Mouse (Mus musculus) midbrain, embryonic 12.5 days (tissue): Measurements from ENCODE around the gene Rcan1. TPM values are rescaled to one million over a fixed set of nuclear protein-coding genes. Genes with fewer than 3 reads are reported as not detected.

Source experiments
- ATAC-seq: fragments of 200-750 bp; cut with Nextera tagmentation; 2 replicates; pipeline ENCODE4 v1.8.0; 2017; ENCODE audit warnings: low read depth, moderate TSS enrichment, moderate library complexity; ENCODE audit not compliant: low FRiP score
- H3K27ac ChIP-seq: fragments of 300-500 bp; sonication (generic); replicated peaks from 2 replicates; pipeline ENCODE4 v1.5.1; 2016; ENCODE audit warnings: mild to moderate bottlenecking
- H3K27me3 ChIP-seq: fragments of 300-500 bp; sonication (generic); 2 replicates; pipeline ENCODE4 v1.6.1; 2016; ENCODE audit warnings: mild to moderate bottlenecking
- H3K36me3 ChIP-seq: fragments of 300-500 bp; sonication (generic); 2 replicates; pipeline ENCODE4 v1.6.1; 2016
- H3K4me1 ChIP-seq: fragments of 300-500 bp; sonication (generic); 2 replicates; pipeline ENCODE4 v1.6.1; 2016
- H3K4me2 ChIP-seq: fragments of 300-500 bp; sonication (generic); replicated peaks from 2 replicates; pipeline ENCODE4 v1.6.1; 2016; ENCODE audit warnings: mild to moderate bottlenecking, moderate library complexity
- H3K4me3 ChIP-seq: fragments of 300-500 bp; sonication (generic); 2 replicates; pipeline ENCODE4 v1.5.1; 2016; ENCODE audit warnings: mild to moderate bottlenecking
- H3K9ac ChIP-seq: fragments of 300-500 bp; sonication (generic); replicated peaks from 2 replicates; pipeline ENCODE4 v1.6.1; 2016; ENCODE audit warnings: mild to moderate bottlenecking, moderate library complexity
- H3K9me3 ChIP-seq: fragments of 300-500 bp; sonication (generic); 2 replicates; pipeline ENCODE4 v1.6.1; 2016; ENCODE audit warnings: mild to moderate bottlenecking
- WGBS: fragments of 180-500 bp; shearing (Covaris S2); methylation state at CpG from one replicate; pipeline ENCODE4 v1.1.7; 2016; 5-methylcytosine and 5-hydroxymethylcytosine counted together
- polyA plus RNA-seq: library from polyadenylated mRNA; unstranded; fragments of >200 nt; fragmentation: Nextera tagmentation; extraction: Ambion mirVana; gene quantifications from 2 replicates; pipeline ENCODE4 v1.2.1, GENCODE M21; 2016

Gene Rcan1
- polyA plus RNA-seq, 1 experiment from 2014 or later = 42.8 TPM

DNA sequence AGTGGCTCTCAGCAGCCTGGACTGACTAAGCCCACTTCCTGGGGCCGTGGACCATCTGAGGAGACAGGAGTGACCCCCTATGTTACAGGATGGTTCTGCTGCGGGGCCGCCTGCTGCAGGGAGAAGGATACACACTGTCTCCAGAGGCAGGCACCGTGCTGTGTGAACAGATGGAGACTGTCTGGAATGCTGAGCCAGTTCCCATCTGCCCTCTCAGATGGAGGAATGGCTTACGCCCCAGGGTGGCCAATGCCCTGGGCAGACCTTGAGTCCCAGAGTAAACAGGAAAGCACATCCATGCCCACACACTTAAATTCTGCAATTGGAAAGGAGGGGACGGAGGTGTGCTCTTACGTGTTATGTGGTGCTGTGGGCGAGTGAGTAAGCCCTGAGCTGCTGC is 20.3 kb downstream of the Rcan1 start:
- Histone ChIP-seq H3K4me3 (no peak overlapping the region), H3K9me3 (no peaks in the 10 kb centered on the region), H3K36me3 (0 out of 2 replicates have a peak, but pooled peaks cover 13% of the 10 kb centered on the region), H3K9ac (no peak overlapping the region), H3K27me3 (no peaks in the 10 kb centered on the region), H3K4me2 (no peak overlapping the region), H3K4me1 (0 out of 2 replicates have a peak, but pooled peaks cover 3% of the 10 kb centered on the region), H3K27ac (no peak overlapping the region)
- WGBS = 81% methylated on average over 8 of the region's 8 CpGs
- ATAC-seq = no peak

DNA sequence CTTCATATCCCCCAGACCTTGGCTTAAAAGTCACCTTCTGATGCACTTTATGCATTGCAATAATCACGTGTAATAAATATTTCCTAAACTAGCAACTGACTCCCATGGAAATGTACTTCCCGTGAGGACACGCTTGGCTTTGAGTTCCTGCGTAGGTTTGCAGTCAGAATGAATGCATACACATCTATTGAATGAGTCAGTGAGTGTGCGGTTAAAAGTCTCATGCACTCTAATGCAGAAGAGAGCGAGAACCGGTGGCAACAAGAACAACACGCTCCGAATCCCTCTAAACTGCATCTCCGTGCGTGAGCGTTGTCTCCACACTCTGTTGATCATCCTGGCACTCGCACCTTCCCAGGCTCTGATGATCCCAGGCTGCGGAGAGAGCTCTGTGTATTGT is 21.6 kb downstream of the Rcan1 start:
- H3K27ac ChIP-seq = no peak overlapping the region
- H3K4me2 ChIP-seq = no peak overlapping the region
- no peaks in the 10 kb centered on the region for H3K9me3 ChIP-seq
- no peak for ATAC-seq
- 0 out of 2 replicates have a peak, but pooled peaks cover 3% of the 10 kb centered on the region for H3K4me1 ChIP-seq
- H3K9ac ChIP-seq = no peak overlapping the region
- 94% methylated on average over 14 of the region's 14 CpGs for WGBS
- no peaks in the 10 kb centered on the region for H3K27me3 ChIP-seq
- H3K4me3 ChIP-seq = no peak overlapping the region
- H3K36me3 ChIP-seq = 0 out of 2 replicates have a peak, but pooled peaks cover 13% of the 10 kb centered on the region

DNA sequence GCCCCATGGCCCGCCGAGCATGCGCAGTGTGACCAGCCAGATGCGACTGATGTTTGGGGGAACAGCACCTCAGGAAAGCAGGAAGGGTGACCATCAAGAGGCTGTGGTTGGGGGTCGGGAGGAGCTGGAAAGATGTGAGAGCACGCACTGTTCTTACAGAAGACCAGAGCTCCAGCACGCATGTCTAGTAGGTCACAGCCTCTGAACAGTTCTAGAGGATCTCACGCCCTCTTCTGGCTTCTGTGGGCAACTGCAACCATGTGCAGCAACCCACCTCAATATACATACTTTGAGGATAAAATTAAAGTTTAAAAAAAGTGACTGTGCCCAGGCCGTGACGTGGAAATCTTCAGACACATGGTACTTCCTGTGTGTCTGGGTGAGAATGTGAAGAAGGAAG is 25.3 kb downstream of the Rcan1 start:
- Histone ChIP-seq H3K27me3 (no peaks in the 10 kb centered on the region), H3K27ac (no peak overlapping the region), H3K36me3 (0 out of 2 replicates have a peak, but pooled peaks cover 6% of the 10 kb centered on the region), H3K9me3 (no peaks in the 10 kb centered on the region), H3K9ac (no peak overlapping the region), H3K4me3 (no peak overlapping the region), H3K4me1 (peaks cover 9% of the 10 kb centered on the region), H3K4me2 (no peak overlapping the region)
- 67% methylated on average over 10 of the region's 10 CpGs for WGBS
- ATAC-seq = no peak

DNA sequence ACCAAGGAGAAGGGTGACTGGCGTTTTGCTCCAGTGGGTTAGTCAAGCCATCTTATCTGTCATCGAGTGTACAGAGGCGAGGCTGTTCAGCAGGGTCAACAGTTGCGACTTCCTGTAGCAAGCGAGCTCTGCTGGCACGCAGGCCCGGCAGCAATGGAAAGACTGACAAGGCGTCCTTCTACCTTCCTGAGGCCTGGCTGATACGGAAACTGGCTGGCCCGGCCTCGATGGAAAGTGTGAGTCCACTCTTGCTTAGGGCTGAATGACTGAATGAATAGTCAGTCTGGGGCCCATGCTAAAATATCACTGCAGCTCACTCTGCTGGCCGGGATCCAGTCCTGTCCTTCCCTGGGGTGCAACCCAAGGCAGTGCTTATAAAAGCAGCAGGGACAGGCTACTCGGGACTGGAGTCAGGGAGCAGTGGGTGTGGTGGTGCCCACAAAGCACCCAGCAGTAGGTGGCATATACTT is 27.0 kb downstream of the Rcan1 start:
- H3K4me2 ChIP-seq = no peak overlapping the region

DNA sequence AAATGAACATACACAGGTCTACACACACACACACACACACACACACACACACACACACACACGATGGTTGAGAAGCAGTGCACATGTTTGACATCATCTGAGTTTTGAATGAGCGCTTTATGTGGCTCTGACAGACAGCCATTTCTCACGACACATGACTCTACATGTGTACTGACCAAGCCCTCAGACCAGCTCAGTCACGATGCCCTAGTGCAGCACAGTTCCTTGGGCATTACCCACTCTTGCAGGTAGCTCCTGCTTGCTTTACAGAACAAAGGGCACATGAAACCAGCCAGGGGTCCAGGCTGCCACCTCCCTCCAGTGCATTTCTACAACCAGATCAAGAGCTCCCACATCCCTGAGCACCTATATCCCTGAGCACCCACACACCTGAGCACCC is 27.7 kb downstream of the Rcan1 start:
- H3K36me3 ChIP-seq = no peaks in the 10 kb centered on the region
- H3K9ac ChIP-seq = no peak overlapping the region
- H3K4me1 ChIP-seq = peaks cover 14% of the 10 kb centered on the region
- no peaks in the 10 kb centered on the region for H3K9me3 ChIP-seq
- H3K27ac ChIP-seq = no peak overlapping the region
- no peak overlapping the region for H3K4me2 ChIP-seq
- no peak for ATAC-seq
- 93% methylated on average over 4 of the region's 4 CpGs for WGBS
- no peaks in the 10 kb centered on the region for H3K27me3 ChIP-seq
- H3K4me3 ChIP-seq = no peak overlapping the region

More for the DNA sequence above, 27.0 kb downstream of the Rcan1 start:
- Histone ChIP-seq H3K27ac (no peak overlapping the region), H3K27me3 (no peaks in the 10 kb centered on the region), H3K4me1 (peaks cover 13% of the 10 kb centered on the region), H3K9me3 (no peaks in the 10 kb centered on the region), H3K4me3 (no peak overlapping the region), H3K9ac (no peak overlapping the region), H3K36me3 (no peaks in the 10 kb centered on the region)
- WGBS = 86% methylated on average over 13 of the region's 13 CpGs
- no peak for ATAC-seq

DNA sequence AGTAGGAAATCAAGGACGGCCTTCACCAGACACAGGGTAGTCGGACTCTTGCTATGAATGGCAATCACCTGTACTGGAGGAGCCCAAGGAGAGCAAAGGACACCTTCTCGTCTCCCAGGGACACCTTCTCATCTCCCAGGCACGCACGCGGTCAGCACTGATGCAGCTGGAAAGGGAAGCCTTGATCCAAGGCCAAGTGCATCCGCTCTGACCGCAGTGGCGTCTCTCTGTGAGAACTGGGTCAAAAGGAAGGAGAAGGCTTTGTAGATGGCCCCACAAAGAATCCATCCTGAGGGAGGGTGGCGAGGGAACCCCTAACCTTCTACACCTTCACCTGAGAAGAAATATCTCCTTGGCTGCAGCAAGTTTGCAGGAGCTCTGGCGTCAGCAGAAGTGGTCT is 28.5 kb downstream of the Rcan1 start:
- 92% methylated on average over 11 of the region's 11 CpGs for WGBS
- ATAC-seq = no peak
- Histone ChIP-seq H3K9ac (no peak overlapping the region), H3K4me3 (no peak overlapping the region), H3K36me3 (no peaks in the 10 kb centered on the region), H3K4me1 (peaks cover 17% of the 10 kb centered on the region), H3K4me2 (no peak overlapping the region), H3K27ac (no peak overlapping the region), H3K27me3 (no peaks in the 10 kb centered on the region), H3K9me3 (no peaks in the 10 kb centered on the region)

DNA sequence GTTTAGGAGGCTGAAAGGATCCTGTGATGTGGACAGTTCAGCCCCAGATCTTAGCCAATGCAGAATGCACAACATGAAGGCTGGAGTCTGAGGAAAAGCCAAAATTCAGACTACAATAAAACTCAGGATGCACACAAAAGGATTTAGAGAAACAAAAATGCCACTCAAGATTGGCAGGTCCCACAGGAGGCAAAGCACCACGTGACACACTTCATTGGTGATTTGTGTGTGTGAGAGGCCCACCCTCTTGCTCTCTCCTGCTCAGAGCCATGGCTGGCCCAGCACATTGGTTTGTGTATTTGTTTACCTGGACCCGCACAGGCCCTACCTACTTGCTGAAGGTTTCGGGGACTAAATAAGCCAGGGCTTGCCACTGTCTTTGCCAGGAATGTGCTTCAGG is 29.5 kb downstream of the Rcan1 start:
- Histone ChIP-seq H3K4me3 (no peak overlapping the region), H3K27me3 (no peaks in the 10 kb centered on the region), H3K36me3 (no peaks in the 10 kb centered on the region), H3K4me2 (no peak overlapping the region), H3K9me3 (no peaks in the 10 kb centered on the region), H3K9ac (no peak overlapping the region), H3K27ac (no peak overlapping the region), H3K4me1 (peaks cover 17% of the 10 kb centered on the region)
- ATAC-seq = no peak
- 69% methylated on average over 3 of the region's 3 CpGs for WGBS

DNA sequence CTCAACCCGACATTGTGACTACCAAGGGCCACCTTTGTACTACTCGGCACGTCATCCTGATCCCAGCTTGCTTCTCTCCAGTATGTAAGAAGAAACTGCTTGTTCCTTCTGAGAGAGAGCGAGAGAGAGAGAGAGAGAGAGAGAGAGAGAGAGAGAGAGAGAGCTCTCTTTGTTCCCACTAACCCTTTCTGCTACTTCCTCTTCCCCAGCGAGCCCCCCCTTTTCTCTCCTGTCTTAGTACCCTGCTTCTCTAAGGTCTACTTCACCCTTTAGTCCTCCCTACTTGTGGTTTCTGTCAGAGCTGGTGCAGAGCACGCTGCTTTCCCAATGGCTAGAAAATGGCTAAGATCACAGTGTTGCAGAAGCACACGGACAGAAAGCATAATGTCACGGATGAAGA is 30.4 kb downstream of the Rcan1 start:
- Histone ChIP-seq H3K4me2 (no peak overlapping the region), H3K4me1 (peaks cover 17% of the 10 kb centered on the region), H3K27ac (no peak overlapping the region), H3K27me3 (no peaks in the 10 kb centered on the region), H3K9me3 (no peaks in the 10 kb centered on the region), H3K36me3 (no peaks in the 10 kb centered on the region), H3K9ac (no peak overlapping the region), H3K4me3 (no peak overlapping the region)
- 76% methylated on average over 8 of the region's 8 CpGs for WGBS
- ATAC-seq = no peak

DNA sequence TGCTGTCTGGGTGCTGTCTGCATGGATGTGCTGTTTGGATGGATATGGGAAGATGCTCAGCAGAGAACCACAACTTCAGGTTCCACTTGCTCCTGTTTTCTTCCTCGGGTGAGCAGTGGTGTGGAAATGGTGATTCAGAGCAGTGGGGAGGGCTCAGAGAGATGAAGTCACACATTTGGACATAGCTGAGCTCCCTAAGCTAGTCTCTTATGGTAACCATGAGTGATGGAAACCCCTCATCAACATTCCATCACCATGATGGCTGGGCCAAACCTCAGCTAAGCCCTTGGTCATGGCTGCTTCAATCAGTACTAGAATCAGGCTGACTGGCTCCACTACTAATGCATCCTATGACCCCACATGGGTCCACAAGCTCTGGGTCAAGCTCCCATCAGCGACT is 30.9 kb downstream of the Rcan1 start:
- no peak overlapping the region for H3K27ac ChIP-seq
- 85% methylated on average over 2 of the region's 2 CpGs for WGBS
- no peaks in the 10 kb centered on the region for H3K27me3 ChIP-seq
- H3K4me3 ChIP-seq = no peak overlapping the region
- H3K9me3 ChIP-seq = no peaks in the 10 kb centered on the region
- H3K36me3 ChIP-seq = no peaks in the 10 kb centered on the region
- ATAC-seq = no peak
- peaks cover 17% of the 10 kb centered on the region for H3K4me1 ChIP-seq
- no peak overlapping the region for H3K9ac ChIP-seq
- H3K4me2 ChIP-seq = no peak overlapping the region

DNA sequence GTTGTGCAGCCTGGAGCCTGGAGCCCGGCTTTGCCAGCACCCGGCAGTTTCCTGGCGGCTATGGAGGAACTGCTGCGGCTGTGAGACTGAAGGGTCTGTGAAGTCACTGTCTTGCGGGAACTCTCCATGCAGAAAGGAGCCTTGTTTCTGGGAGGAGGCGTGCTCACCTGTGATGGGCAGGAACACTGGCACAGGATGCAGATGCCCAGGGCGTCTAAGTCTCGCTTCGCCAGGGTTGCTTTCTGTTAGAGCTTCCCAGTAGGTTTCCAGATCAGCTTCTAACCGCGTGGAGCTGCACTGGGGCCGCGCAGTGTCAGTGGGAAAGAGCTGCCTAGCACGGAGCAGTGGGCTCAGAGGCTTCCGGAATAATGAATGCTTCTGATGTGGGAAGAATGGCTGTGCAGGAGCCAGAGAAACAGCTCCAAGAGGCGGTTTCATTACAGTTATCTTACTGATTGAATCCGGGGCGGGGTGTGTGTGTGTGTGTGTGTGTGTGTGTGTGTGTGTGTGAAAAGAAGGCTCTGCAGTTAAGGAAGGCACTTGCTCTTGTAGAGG is 35.2 kb downstream of the Rcan1 start:
- H3K9me3 ChIP-seq = no peaks in the 10 kb centered on the region
- no peaks in the 10 kb centered on the region for H3K27me3 ChIP-seq
- H3K9ac ChIP-seq = no peak overlapping the region
- 84% methylated on average over 17 of the region's 18 CpGs for WGBS
- H3K4me1 ChIP-seq = peaks cover 8% of the 10 kb centered on the region; the same call in 1 of the 2 replicates
- 0 out of 2 replicates have a peak, but pooled peaks cover 2% of the 10 kb centered on the region for H3K36me3 ChIP-seq
- H3K4me2 ChIP-seq = no peak overlapping the region
- ATAC-seq = no peak
- H3K27ac ChIP-seq = peak overlapping the region; percentile 35; the same call in 1 of the 2 replicates
- no peak overlapping the region for H3K4me3 ChIP-seq

DNA sequence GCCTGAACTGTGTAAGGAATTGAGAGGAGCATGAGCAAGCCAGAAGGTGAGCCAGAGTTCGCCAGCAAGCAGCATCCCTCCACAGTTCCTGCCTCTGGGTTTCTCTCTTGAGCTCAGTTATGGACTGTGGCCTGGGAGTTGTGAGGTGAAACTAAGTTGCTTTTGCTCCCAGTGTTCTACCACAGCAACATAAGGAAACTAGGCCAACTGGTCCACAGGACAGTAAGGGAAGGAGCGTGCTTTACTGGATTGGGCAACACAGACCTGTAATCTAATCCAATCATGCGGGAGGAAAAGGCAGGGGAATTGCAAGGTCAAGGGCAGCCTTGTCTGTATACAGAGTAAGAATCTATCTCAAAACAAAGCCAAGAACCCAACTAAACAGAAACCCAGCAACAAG is 37.5 kb downstream of the Rcan1 start:
- no peak overlapping the region for H3K9ac ChIP-seq
- ATAC-seq = no peak
- H3K27me3 ChIP-seq = no peaks in the 10 kb centered on the region
- H3K9me3 ChIP-seq = no peaks in the 10 kb centered on the region
- H3K4me1 ChIP-seq = peaks cover 16% of the 10 kb centered on the region
- H3K27ac ChIP-seq = no peak overlapping the region
- H3K4me2 ChIP-seq = no peak overlapping the region
- H3K4me3 ChIP-seq = no peak overlapping the region
- H3K36me3 ChIP-seq = 0 out of 2 replicates have a peak, but pooled peaks cover 2% of the 10 kb centered on the region
- WGBS = 90% methylated on average over 3 of the region's 3 CpGs

DNA sequence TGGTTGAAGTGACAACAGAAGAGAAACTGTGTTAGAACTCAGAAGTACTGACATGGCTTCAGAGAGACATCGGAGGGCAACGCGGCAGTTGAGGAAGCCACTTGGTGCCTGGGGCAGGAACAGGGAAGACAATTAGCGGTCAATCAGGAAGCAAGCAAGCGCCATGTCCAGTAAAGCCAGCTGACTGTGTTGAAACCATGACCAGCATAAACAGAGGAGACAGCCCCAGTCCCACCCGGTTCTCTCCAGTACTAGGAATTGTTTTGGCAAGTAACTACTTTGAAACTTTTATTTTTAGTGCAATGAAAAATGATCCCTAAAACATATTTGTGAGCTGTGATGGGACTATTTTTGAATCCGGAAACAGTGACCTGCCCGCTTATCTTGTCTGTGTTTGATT is 39.9 kb downstream of the Rcan1 start:
- Histone ChIP-seq H3K36me3 (0 out of 2 replicates have a peak, but pooled peaks cover 2% of the 10 kb centered on the region), H3K9ac (no peak overlapping the region), H3K4me2 (no peak overlapping the region), H3K27me3 (no peaks in the 10 kb centered on the region), H3K9me3 (no peaks in the 10 kb centered on the region), H3K4me3 (no peak overlapping the region), H3K4me1 (peaks cover 30% of the 10 kb centered on the region), H3K27ac (no peak overlapping the region)
- 92% methylated on average over 8 of the region's 8 CpGs for WGBS
- ATAC-seq = no peak
